Mouse (Mus musculus) induced T-regulatory cell, adult 2 months (primary cell): ENCODE results near the gene Cand2.

ENCODE experiments used
- DNase-seq: peaks from one replicate; pipeline ENCODE4 v3.0.0-alpha.2; 2012; ENCODE audit warnings: low read depth

Cand2 gene

GRCm38 (mm10) chr6:115774501-115774921, at the start of gene Cand2:
TSS of gene Cand2 (plus strand) at chr6:115774538.
- DNase-seq = peak; percentile 81

- DNase-seq = peak; percentile 81
These were observed 47.2 kb upstream of the Cand2 start for GRCm38 (mm10) chr6:115727108-115727507.

GRCm38 (mm10) chr6:115727570-115727969, 46.8 kb upstream of the Cand2 start:
- DNase-seq = no peak

- DNase-seq = no peak
These were observed 43.6 kb upstream of the Cand2 start for GRCm38 (mm10) chr6:115730560-115731342.

GRCm38 (mm10) chr6:115732341-115732928, 41.9 kb upstream of the Cand2 start:
- DNase-seq = no peak

GRCm38 (mm10) chr6:115734909-115735308, 39.4 kb upstream of the Cand2 start:
- DNase-seq = peak; percentile 70

- DNase-seq = no peak
These were observed 35.3 kb upstream of the Cand2 start for GRCm38 (mm10) chr6:115739056-115739455.

GRCm38 (mm10) chr6:115743569-115743968, 30.8 kb upstream of the Cand2 start:
- no peak for DNase-seq

- DNase-seq = no peak
These were observed 28.0 kb upstream of the Cand2 start for GRCm38 (mm10) chr6:115746326-115746725.

GRCm38 (mm10) chr6:115755536-115755935, 18.8 kb upstream of the Cand2 start:
- DNase-seq = no peak

- no peak for DNase-seq
These were observed 15.3 kb upstream of the Cand2 start for GRCm38 (mm10) chr6:115758981-115759435.

- peak; percentile 31 for DNase-seq
These were observed 14.9 kb upstream of the Cand2 start for GRCm38 (mm10) chr6:115759461-115759860.

GRCm38 (mm10) chr6:115760137-115760536, 14.2 kb upstream of the Cand2 start:
- no peak for DNase-seq

GRCm38 (mm10) chr6:115760982-115761381, 13.4 kb upstream of the Cand2 start:
- no peak for DNase-seq

- peak; percentile 63 for DNase-seq
These were observed 12.2 kb upstream of the Cand2 start, which contains the start of gene Tmem40 for GRCm38 (mm10) chr6:115761995-115762756. TSS of gene Tmem40 (minus strand) at chr6:115762410.

GRCm38 (mm10) chr6:115764179-115764578, 10.2 kb upstream of the Cand2 start:
- no peak for DNase-seq

- no peak for DNase-seq
These were observed 7.0 kb upstream of the Cand2 start for GRCm38 (mm10) chr6:115767357-115767756.

- DNase-seq = no peak
These were observed 6.1 kb upstream of the Cand2 start for GRCm38 (mm10) chr6:115768207-115768606.

- no peak for DNase-seq
These were observed 4.2 kb upstream of the Cand2 start for GRCm38 (mm10) chr6:115770059-115770670.

- no peak for DNase-seq
These were observed 3.5 kb upstream of the Cand2 start for GRCm38 (mm10) chr6:115770852-115771251.

GRCm38 (mm10) chr6:115772201-115772600, 2.1 kb upstream of the Cand2 start:
- DNase-seq = no peak

- peak; percentile 69 for DNase-seq
These were observed 1.7 kb upstream of the Cand2 start for GRCm38 (mm10) chr6:115772604-115773003.
